Mouse (Mus musculus) neural tube, embryonic 14.5 days (tissue): ENCODE measurements at regions not wholly inside any gene's neighbourhood (a gene's known extent, or its start where the extent isn't known, plus 50 kb on each side); places are given as distances from the start of the nearest gene placed in this dataset.

Source experiments
- ATAC-seq: fragments of 200-750 bp; cut with Nextera tagmentation; 2 replicates; pipeline ENCODE4 v1.8.0; 2017; ENCODE audit warnings: low read depth, mild to moderate bottlenecking, moderate TSS enrichment, moderate library complexity
- H3K27ac ChIP-seq: fragments of 300-500 bp; sonication (generic); 2 replicates; pipeline ENCODE4 v1.5.1; 2014; ENCODE audit warnings: low read depth, mild to moderate bottlenecking, control low read depth, low read length, moderate library complexity, mixed read lengths
- H3K27me3 ChIP-seq: fragments of 300-500 bp; sonication (generic); 2 replicates; pipeline ENCODE4 v1.6.1; 2014; ENCODE audit warnings: low read length; ENCODE audit not compliant: control insufficient read depth, insufficient read depth
- H3K36me3 ChIP-seq: fragments of 300-500 bp; sonication (generic); 2 replicates; pipeline ENCODE4 v1.6.1; 2014; ENCODE audit warnings: low read length, mixed read lengths; ENCODE audit not compliant: control insufficient read depth, insufficient read depth
- H3K4me1 ChIP-seq: fragments of 300-500 bp; sonication (generic); 2 replicates; pipeline ENCODE4 v1.6.1; 2014; ENCODE audit warnings: low read length; ENCODE audit not compliant: control insufficient read depth, insufficient read depth
- H3K4me2 ChIP-seq: fragments of 300-500 bp; sonication (generic); 2 replicates; pipeline ENCODE4 v1.6.1; 2014; ENCODE audit warnings: mild to moderate bottlenecking, low read depth, low read length, control low read depth
- H3K4me3 ChIP-seq: fragments of 300-500 bp; sonication (generic); 2 replicates; pipeline ENCODE4 v1.5.1; 2014; ENCODE audit warnings: low read depth, low read length, control low read depth, mixed read lengths
- H3K9ac ChIP-seq: fragments of 300-500 bp; sonication (generic); replicated peaks from 2 replicates; pipeline ENCODE4 v1.6.1; 2014; ENCODE audit warnings: low read depth, mild to moderate bottlenecking, control low read depth, low read length, mixed read lengths
- H3K9me3 ChIP-seq: fragments of 300-500 bp; sonication (generic); 2 replicates; pipeline ENCODE4 v1.6.1; 2016; ENCODE audit warnings: low read length; ENCODE audit not compliant: control insufficient read depth
- WGBS: fragments of 180-500 bp; shearing (Covaris S2); extraction: QIAGEN DNeasy Blood & Tissue Kit; methylation state at CpG from one replicate; pipeline ENCODE4 v1.1.7; 2014; 5-methylcytosine and 5-hydroxymethylcytosine counted together

DNA sequence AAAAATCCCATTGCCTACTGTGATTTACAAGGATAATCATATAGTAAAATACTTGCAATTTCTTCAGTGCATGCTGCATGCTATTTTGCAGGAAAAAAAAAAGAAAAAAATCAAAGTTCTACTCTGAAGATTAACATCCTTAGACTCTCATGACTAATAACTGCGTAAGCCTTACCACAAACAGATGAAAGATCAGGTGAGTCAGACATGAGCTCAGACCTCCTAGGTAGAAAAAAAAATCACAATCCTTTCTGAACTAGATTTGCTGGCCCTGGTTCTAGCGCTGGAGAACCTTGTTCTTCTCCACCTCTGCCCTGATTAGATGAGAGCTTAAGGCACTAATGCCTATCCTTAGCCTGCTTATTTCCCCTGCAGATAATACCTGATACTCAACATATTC lies 96.1 kb upstream of the Snap25 start:
- Histone ChIP-seq H3K27me3 (no peaks in the 10 kb centered on the region), H3K4me1 (no peaks in the 10 kb centered on the region), H3K27ac (no peak overlapping the region), H3K4me3 (no peak overlapping the region), H3K9me3 (no peaks in the 10 kb centered on the region), H3K4me2 (no peak overlapping the region), H3K36me3 (no peaks in the 10 kb centered on the region), H3K9ac (no peak overlapping the region)
- no peak for ATAC-seq
- 89% methylated on average over 2 of the region's 2 CpGs for WGBS

DNA sequence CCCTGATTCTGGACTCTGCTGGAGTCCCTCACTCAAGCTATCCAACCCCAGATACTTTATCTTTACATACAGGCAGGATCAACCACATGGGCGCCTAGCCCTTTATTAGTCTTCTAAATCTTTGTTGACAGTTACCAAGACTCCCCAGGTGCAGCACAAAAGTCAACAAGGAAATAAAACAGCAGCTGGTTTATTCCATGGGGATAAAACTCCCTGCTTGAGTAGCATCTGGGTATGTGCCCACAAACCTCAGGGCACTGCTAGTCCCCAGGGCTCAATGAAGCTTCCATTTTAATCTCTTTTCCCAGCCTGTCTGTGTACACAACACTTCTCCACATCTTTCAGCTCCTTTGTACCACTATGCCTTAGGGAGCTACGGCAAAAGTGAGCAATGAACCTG lies 95.1 kb upstream of the Snap25 start:
- H3K4me1 ChIP-seq, result no peaks in the 10 kb centered on the region
- H3K4me2 ChIP-seq, result no peak overlapping the region
- H3K36me3 ChIP-seq, result no peaks in the 10 kb centered on the region
- WGBS, result 38% methylated on average over 2 of the region's 2 CpGs
- H3K9ac ChIP-seq, result no peak overlapping the region
- H3K27ac ChIP-seq, result no peak overlapping the region
- ATAC-seq, result peak; percentile 72; the same call in 1 of the 2 replicates
- no peaks in the 10 kb centered on the region for H3K9me3 ChIP-seq
- no peaks in the 10 kb centered on the region for H3K27me3 ChIP-seq
- no peak overlapping the region for H3K4me3 ChIP-seq

DNA sequence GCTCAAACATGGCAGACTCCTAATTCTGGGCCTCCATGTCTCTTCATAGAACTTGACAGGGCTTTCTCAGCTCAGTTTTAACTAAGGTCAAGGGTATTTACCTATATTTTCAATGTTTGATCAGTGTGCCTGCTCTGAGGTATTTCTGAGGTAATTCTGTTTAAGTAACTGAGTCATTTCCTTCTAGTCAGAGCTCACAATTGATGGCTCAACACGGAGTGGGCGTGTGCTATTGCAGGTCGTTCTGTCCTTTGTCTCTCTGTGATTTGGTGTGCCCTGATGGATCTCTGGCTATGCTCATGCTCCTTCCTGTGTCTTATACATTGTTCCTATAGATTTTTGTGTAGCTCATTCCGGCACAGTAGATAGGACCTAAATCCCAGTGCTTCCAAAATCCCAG lies 92.9 kb upstream of the Snap25 start:
- ATAC-seq, result no peak

DNA sequence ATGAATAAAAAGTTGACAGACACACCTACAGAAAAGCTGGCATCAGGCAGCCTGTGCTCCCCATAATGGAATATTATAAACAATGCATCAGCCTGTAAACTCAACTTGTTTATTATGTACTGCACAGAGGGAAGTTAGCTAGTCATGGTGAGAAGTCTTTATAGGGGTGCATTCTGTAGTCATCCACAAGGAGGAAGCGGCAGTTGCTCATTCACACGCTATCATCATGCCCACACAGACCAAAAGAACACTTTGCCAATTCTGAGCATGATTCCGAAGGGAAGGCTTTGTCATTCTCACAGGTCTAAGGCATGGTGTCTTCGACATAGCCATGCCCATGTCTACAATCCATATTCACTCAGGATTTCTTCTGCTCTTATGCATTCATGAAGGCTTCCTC lies 92.3 kb upstream of the Snap25 start:
- Histone ChIP-seq H3K27ac (no peak overlapping the region), H3K9me3 (no peaks in the 10 kb centered on the region), H3K4me3 (no peak overlapping the region), H3K9ac (no peak overlapping the region), H3K4me2 (no peak overlapping the region), H3K36me3 (no peaks in the 10 kb centered on the region), H3K27me3 (no peaks in the 10 kb centered on the region), H3K4me1 (no peaks in the 10 kb centered on the region)
- 93% methylated on average over 4 of the region's 4 CpGs for WGBS
- no peak for ATAC-seq

More for the DNA sequence above, 92.9 kb upstream of the Snap25 start:
- Histone ChIP-seq H3K27ac (no peak overlapping the region), H3K36me3 (no peaks in the 10 kb centered on the region), H3K4me2 (no peak overlapping the region), H3K27me3 (no peaks in the 10 kb centered on the region), H3K4me3 (no peak overlapping the region), H3K4me1 (no peaks in the 10 kb centered on the region), H3K9ac (no peak overlapping the region), H3K9me3 (no peaks in the 10 kb centered on the region)
- WGBS, result 62% methylated on average over 4 of the region's 4 CpGs

DNA sequence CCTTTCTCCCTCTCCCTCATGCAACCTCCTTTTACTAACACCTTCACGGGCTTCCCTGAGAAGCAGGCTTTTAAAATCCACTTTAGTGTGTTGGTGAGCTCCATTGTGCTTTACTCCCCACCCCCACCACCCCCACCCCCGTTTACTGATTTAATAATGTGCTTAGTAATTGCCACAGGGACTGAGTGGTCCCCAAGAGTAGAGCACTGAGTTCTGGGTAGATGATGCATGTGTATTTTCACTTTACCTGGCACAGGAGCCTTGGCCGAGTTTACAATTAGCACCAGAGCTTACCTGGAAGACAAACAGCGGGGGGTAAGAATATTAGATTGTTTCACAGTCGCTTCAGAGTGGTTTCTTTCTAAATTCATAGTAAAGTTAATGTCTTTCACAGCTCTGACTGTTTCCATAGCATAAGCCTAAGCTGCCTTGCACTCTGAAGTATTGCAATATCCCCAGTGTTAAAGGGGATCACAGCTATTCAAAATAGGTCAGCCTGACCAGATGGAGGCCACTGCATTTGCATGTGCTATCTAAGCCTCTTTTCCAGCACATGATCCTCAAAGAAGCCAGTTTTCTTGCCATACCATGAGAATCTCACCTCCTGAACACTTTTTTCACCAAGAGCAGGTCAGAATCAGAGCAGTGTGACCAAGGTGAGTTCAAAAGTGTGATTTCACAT lies 89.3 kb upstream of the Snap25 start:
- no peak for ATAC-seq
- Histone ChIP-seq H3K9me3 (no peaks in the 10 kb centered on the region), H3K27ac (no peak overlapping the region), H3K9ac (no peak overlapping the region), H3K4me1 (no peaks in the 10 kb centered on the region), H3K4me3 (no peak overlapping the region), H3K4me2 (no peak overlapping the region), H3K27me3 (no peaks in the 10 kb centered on the region), H3K36me3 (no peaks in the 10 kb centered on the region)
- WGBS, result 50% methylated on average over 5 of the region's 5 CpGs

DNA sequence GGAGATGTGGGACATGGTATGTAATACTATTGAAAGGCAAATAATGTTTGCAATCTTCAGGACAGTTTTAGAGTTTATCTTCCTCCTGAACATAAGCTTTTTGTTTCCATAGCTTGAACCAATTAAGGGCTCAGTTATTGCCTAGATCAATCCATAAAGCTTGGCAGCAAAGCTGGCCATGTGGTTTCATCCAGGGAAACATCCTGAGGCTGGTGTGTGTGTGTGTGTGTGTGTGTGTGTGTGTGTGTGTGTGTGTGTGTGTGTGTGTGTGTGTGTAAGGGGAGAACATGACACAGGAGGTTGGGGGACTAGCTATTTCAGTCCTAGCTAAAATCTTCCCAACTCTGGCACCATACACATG lies 88.8 kb upstream of the Snap25 start:
- Histone ChIP-seq H3K27ac (no peak overlapping the region), H3K36me3 (no peaks in the 10 kb centered on the region), H3K9ac (no peak overlapping the region), H3K27me3 (no peaks in the 10 kb centered on the region), H3K4me1 (no peaks in the 10 kb centered on the region), H3K9me3 (no peaks in the 10 kb centered on the region), H3K4me2 (no peak overlapping the region), H3K4me3 (no peak overlapping the region)
- ATAC-seq, result no peak

DNA sequence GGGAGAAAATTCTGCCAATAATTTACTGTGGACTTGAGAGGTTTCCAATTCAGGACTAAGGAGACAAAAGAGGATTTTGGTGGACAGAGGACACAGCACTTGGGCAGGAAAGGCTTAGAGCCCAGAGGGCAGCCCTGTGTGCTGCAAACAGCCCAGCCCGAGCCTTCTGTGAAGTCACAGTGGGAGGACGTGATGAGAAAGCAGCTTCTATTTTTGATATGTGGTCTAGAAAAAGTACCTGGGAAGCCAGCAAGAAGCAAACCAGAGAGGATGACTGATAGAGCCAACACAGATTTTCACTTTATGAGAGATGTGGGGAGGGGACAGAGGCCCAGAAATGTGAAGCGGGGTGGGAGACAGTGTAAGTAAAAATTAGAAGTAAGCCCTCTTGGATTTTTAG lies 66.3 kb upstream of the Snap25 start:
- no peak overlapping the region for H3K4me3 ChIP-seq
- no peak overlapping the region for H3K27ac ChIP-seq
- no peak overlapping the region for H3K4me2 ChIP-seq
- H3K9ac ChIP-seq, result no peak overlapping the region
- no peaks in the 10 kb centered on the region for H3K36me3 ChIP-seq
- 84% methylated on average over 3 of the region's 3 CpGs for WGBS
- no peaks in the 10 kb centered on the region for H3K9me3 ChIP-seq
- no peaks in the 10 kb centered on the region for H3K4me1 ChIP-seq
- ATAC-seq, result no peak
- H3K27me3 ChIP-seq, result no peaks in the 10 kb centered on the region

DNA sequence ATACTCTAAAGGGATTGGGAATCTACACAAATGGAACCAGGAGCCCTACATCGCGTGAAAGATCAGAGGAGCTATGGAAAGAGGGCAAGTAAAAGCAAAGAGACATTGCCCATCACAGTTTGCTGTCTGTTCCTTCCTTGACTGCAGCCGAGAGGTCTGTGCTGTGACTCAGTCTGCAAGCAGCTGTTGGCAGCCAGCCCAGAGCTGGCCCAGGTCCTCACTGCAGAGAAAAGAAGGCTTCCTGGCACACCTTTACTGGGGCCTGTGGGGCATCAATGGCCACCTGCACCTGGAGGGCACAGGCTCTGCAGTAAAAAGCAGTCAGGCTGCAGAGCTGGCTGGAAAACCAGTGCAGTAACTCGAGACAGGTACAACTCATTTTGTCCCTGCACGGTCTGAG lies 64.6 kb upstream of the Snap25 start:
- H3K4me3 ChIP-seq, result no peak overlapping the region
- no peak overlapping the region for H3K9ac ChIP-seq
- no peaks in the 10 kb centered on the region for H3K4me1 ChIP-seq
- no peak for ATAC-seq
- H3K9me3 ChIP-seq, result no peaks in the 10 kb centered on the region
- no peak overlapping the region for H3K4me2 ChIP-seq
- no peaks in the 10 kb centered on the region for H3K36me3 ChIP-seq
- WGBS, result 81% methylated on average over 5 of the region's 5 CpGs
- no peaks in the 10 kb centered on the region for H3K27me3 ChIP-seq
- H3K27ac ChIP-seq, result no peak overlapping the region

DNA sequence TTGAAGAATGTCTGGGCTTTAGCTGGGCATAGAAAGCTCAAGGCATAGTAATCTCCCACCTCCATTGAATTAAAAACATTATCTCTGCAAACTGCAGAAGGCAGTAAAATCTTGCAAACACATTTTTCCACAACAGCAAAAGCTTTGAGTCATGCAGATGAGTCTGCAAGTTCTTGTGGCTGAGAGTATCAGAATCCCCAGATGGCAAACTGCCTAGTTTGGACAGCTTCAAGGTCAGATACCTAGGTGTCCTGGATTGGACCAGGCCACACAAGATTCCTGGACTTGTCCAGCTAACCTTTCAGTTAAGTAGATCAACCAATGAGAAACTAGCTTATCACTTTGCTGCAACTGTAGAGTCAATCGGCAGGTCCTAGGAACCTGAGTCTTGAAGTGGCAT lies 62.5 kb upstream of the Snap25 start:
- H3K27ac ChIP-seq, result no peak overlapping the region
- no peaks in the 10 kb centered on the region for H3K4me1 ChIP-seq
- H3K4me3 ChIP-seq, result no peak overlapping the region
- WGBS, result 97% methylated on average over 1 of the region's 1 CpGs
- ATAC-seq, result no peak
- no peak overlapping the region for H3K4me2 ChIP-seq
- no peaks in the 10 kb centered on the region for H3K9me3 ChIP-seq
- H3K9ac ChIP-seq, result no peak overlapping the region
- H3K27me3 ChIP-seq, result no peaks in the 10 kb centered on the region
- H3K36me3 ChIP-seq, result no peaks in the 10 kb centered on the region
